Comparison of ENCODE assay signal across 1 mouse cellular context in genomic region chr5:35536271-35536670, GRCm38 (mm10).
TF ChIP-seq lines count a peak whose summit lies in the region.

No protein-coding gene starts in this region.

TF ChIP-seq in MEL, 35 proteins besides CTCF, POLR2A, EP300 and RAD21:
- TF ChIP-seq MAFK (IDR thresholded peaks at IDR 0.05; ENCODE audit: borderline replicate concordance, low read depth, low read length), result no peak
- no peak for TF ChIP-seq TAL1 (IDR thresholded peaks at IDR 0.05; ENCODE audit: low read length)
- TF ChIP-seq MEF2A (IDR thresholded peaks at IDR 0.05; ENCODE audit: extremely low read depth, insufficient replicate concordance, low read depth, low read length, poor library complexity, severe bottlenecking), result no peak
- no peak for TF ChIP-seq NELFE (IDR thresholded peaks at IDR 0.05; ENCODE audit: low read depth, low read length)
- TF ChIP-seq GABPA (IDR thresholded peaks at IDR 0.05; ENCODE audit: low read depth, low read length), result no peak
